Comparison of ENCODE assay signal across 13 mouse cellular contexts in the genomic region with DNA sequence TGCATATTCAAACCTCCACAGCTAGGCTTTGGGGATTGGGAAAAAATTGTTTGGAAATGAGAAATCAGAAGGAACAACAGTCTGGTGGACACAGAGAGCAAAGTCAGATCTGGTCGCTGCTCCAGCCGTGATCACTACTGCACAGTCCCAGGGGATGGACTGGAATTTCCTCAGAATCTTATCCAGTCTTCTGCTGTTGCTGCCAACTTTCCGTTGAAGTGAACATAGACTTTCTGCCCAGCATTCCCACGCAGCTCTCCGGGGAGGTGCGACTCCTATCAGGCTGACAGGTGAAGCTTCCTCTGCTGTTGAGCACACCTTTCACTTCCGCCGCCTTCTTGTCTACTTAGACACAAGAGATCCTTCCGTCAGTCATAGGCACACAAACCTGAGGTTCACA.
DNase-seq lines count a peak whose midpoint lies in the region; ATAC-seq lines count a peak whose summit lies in the region.
"Had no signal": no experiment of that assay in that cellular context is flagged by ENCODE, and none has a peak within 500 bp of the region (broad histone marks: within the 10 kb centered on the region; RNA-seq: fewer than 3 reads in every experiment).

No protein-coding gene starts in this region.

- H3K27ac ChIP-seq in kidney, embryonic 14.5 days (ENCODE audit: low read depth, low read length) = no peak overlapping the region
- H3K27ac ChIP-seq in heart, embryonic 16.5 days (ENCODE audit: low read length) = peak overlapping the region; percentile 55
- H3K27ac ChIP-seq in midbrain, embryonic 15.5 days = no peak overlapping the region
- H3K27ac ChIP-seq: neural tube, embryonic 13.5 days had no signal

- H3K4me3 ChIP-seq in kidney, embryonic 14.5 days (ENCODE audit: low read length) = no peak overlapping the region
- H3K4me3 ChIP-seq in heart, embryonic 16.5 days (ENCODE audit: low read length) = no peak overlapping the region
- no peak overlapping the region for H3K4me3 ChIP-seq in midbrain, embryonic 15.5 days
- H3K4me3 ChIP-seq: erythroblast, embryonic 14.5 days; limb, embryonic 12.5 days; neural tube, embryonic 13.5 days had no signal

- 82% methylated on average over 9 of the region's 9 CpGs for WGBS in kidney, embryonic 14.5 days
- WGBS in heart, embryonic 16.5 days = 56% methylated on average over 9 of the region's 9 CpGs
- 93% methylated on average over 9 of the region's 9 CpGs for WGBS in midbrain, embryonic 15.5 days

- no peaks in the 10 kb centered on the region for H3K36me3 ChIP-seq in kidney, embryonic 14.5 days (ENCODE audit: control insufficient read depth, insufficient read depth, low read length)
- H3K36me3 ChIP-seq in heart, embryonic 16.5 days (ENCODE audit: control insufficient read depth, insufficient read depth) = no peaks in the 10 kb centered on the region
- H3K36me3 ChIP-seq in midbrain, embryonic 15.5 days (replicated peaks) = no peaks in the 10 kb centered on the region
- H3K36me3 ChIP-seq: limb, embryonic 12.5 days; neural tube, embryonic 13.5 days had no signal

- H3K27me3 ChIP-seq in kidney, embryonic 14.5 days (ENCODE audit: control insufficient read depth, insufficient read depth, low read length) = no peaks in the 10 kb centered on the region
- H3K27me3 ChIP-seq in heart, embryonic 16.5 days (ENCODE audit: control insufficient read depth, insufficient read depth, low read length) = 0 out of 2 replicates have a peak, but pooled peaks cover 2% of the 10 kb centered on the region
- H3K27me3 ChIP-seq in midbrain, embryonic 15.5 days (replicated peaks) = peaks cover 7% of the 10 kb centered on the region; the same call in 1 of the 2 replicates
- H3K27me3 ChIP-seq: limb, embryonic 12.5 days had no signal

- no peak for ATAC-seq in kidney, embryonic 14.5 days (ENCODE audit: low FRiP score, low TSS enrichment)
- 0 out of 2 replicates have a peak, but pooled peaks have one; percentile 69 for ATAC-seq in heart, embryonic 16.5 days (replicated peaks; ENCODE audit: extremely low read depth, insufficient read depth, low FRiP score)
- ATAC-seq in midbrain, embryonic 15.5 days (replicated peaks) = no peak
- ATAC-seq: forebrain, embryonic 16.5 days; inflammation-experienced regulatory T-cells, adult 6 months had no signal

- H3K4me1 ChIP-seq in kidney, embryonic 14.5 days (ENCODE audit: control insufficient read depth, insufficient read depth, low read length) = peaks cover 2% of the 10 kb centered on the region; the same call in 1 of the 2 replicates
- peaks cover 4% of the 10 kb centered on the region; the same call in 1 of the 2 replicates for H3K4me1 ChIP-seq in heart, embryonic 16.5 days (ENCODE audit: control insufficient read depth, insufficient read depth, low read length)
- no peaks in the 10 kb centered on the region for H3K4me1 ChIP-seq in midbrain, embryonic 15.5 days

- DNase-seq in kidney, postnatal 10 days = peak; percentile 57
- peak; percentile 65 for DNase-seq in adipocyte (ENCODE audit: low spot score)
- peak; percentile 39 for DNase-seq in gastrocnemius, postnatal 25 days
- DNase-seq in retina, postnatal 1 day = no peak
- DNase-seq: thymus, postnatal 14 days had no signal

- no peak overlapping the region for H3K4me2 ChIP-seq in kidney, embryonic 14.5 days (replicated peaks; ENCODE audit: low read depth, low read length)
- H3K4me2 ChIP-seq in heart, embryonic 16.5 days (ENCODE audit: low read depth, low read length) = no peak overlapping the region
- H3K4me2 ChIP-seq in midbrain, embryonic 15.5 days = no peak overlapping the region
- H3K4me2 ChIP-seq: limb, embryonic 12.5 days; neural tube, embryonic 13.5 days had no signal

- H3K9ac ChIP-seq in kidney, embryonic 14.5 days (ENCODE audit: low read depth, low read length) = no peak overlapping the region
- no peak overlapping the region for H3K9ac ChIP-seq in heart, embryonic 16.5 days (ENCODE audit: low read length)
- no peak overlapping the region for H3K9ac ChIP-seq in midbrain, embryonic 15.5 days
- H3K9ac ChIP-seq: limb, embryonic 12.5 days; neural tube, embryonic 13.5 days had no signal

- H3K9me3 ChIP-seq in kidney, embryonic 14.5 days (ENCODE audit: control insufficient read depth, low read length) = peaks cover 6% of the 10 kb centered on the region; the same call in 1 of the 2 replicates
- peaks cover 5% of the 10 kb centered on the region for H3K9me3 ChIP-seq in heart, embryonic 16.5 days (replicated peaks; ENCODE audit: control insufficient read depth, low read length)
- H3K9me3 ChIP-seq in midbrain, embryonic 15.5 days = no peaks in the 10 kb centered on the region
- H3K9me3 ChIP-seq: neural tube, embryonic 13.5 days had no signal
